In genomic region chr10:21847026-21847820, GRCm38 (mm10) we compare ENCODE assay signal across 12 mouse cellular contexts. TPM values are rescaled to one million over a fixed set of nuclear protein-coding genes. Genes with fewer than 3 reads are reported as not detected.
DNase-seq lines count a peak whose midpoint lies in the region; ATAC-seq and TF ChIP-seq lines count a peak whose summit lies in the region.
"Had no signal": no experiment of that assay in that cellular context is flagged by ENCODE, and none has a peak within 500 bp of the region (broad histone marks: within the 10 kb centered on the region; RNA-seq: fewer than 3 reads in every experiment).

No protein-coding gene starts in this region.

- no peak for TF ChIP-seq CTCF in E14TG2a.4 (conservative IDR thresholded peaks at IDR 0.05; ENCODE audit: low read length)

- no peaks in the 10 kb centered on the region; the same call in 1 of the 2 replicates for H3K27me3 ChIP-seq in embryonic facial prominence, embryonic 13.5 days
- H3K27me3 ChIP-seq in embryonic facial prominence, embryonic 10.5 days (replicated peaks; ENCODE audit: low read depth, poor library complexity, severe bottlenecking): no peaks in the 10 kb centered on the region
- H3K27me3 ChIP-seq in E14TG2a.4 (ENCODE audit: insufficient read depth, low read length): no peaks in the 10 kb centered on the region
- H3K27me3 ChIP-seq: limb, embryonic 13.5 days had no signal

- peaks cover 33% of the 10 kb centered on the region for H3K4me1 ChIP-seq in embryonic facial prominence, embryonic 13.5 days
- H3K4me1 ChIP-seq in embryonic facial prominence, embryonic 10.5 days: peaks cover 10% of the 10 kb centered on the region; the same call in 1 of the 2 replicates
- peaks cover 99% of the 10 kb centered on the region for H3K4me1 ChIP-seq in E14TG2a.4 (replicated peaks; ENCODE audit: low read depth, low read length)
- H3K4me1 ChIP-seq in brown adipose tissue, adult 24 weeks (ENCODE audit: control insufficient read depth, insufficient read depth, insufficient read length, low read length): peaks cover 6% of the 10 kb centered on the region; the same call in 1 of the 2 replicates

- H3K36me3 ChIP-seq in embryonic facial prominence, embryonic 13.5 days: no peaks in the 10 kb centered on the region
- H3K36me3 ChIP-seq in embryonic facial prominence, embryonic 10.5 days (replicated peaks): no peaks in the 10 kb centered on the region
- H3K36me3 ChIP-seq in E14TG2a.4 (ENCODE audit: insufficient read depth, low read length): 0 out of 2 replicates have a peak, but pooled peaks cover 7% of the 10 kb centered on the region
- H3K36me3 ChIP-seq: limb, embryonic 13.5 days had no signal

- 0 out of 2 replicates have a peak, but pooled peaks have one; percentile 50 for ATAC-seq in embryonic facial prominence, embryonic 13.5 days (ENCODE audit: insufficient number of reproducible peaks, insufficient read depth, low FRiP score, low TSS enrichment, low read depth)
- ATAC-seq: inflammation-experienced regulatory T-cells, adult 6 months had no signal

- no peak overlapping the region for H3K4me3 ChIP-seq in embryonic facial prominence, embryonic 13.5 days
- no peak overlapping the region for H3K4me3 ChIP-seq in embryonic facial prominence, embryonic 10.5 days
- peak overlapping the region; percentile 69 for H3K4me3 ChIP-seq in E14TG2a.4 (replicated peaks; ENCODE audit: low read length)
- H3K4me3 ChIP-seq in brown adipose tissue, adult 24 weeks (ENCODE audit: insufficient read depth, low read depth, low read length): no peak overlapping the region
- H3K4me3 ChIP-seq: limb, embryonic 13.5 days; myocyte had no signal

- WGBS in embryonic facial prominence, embryonic 13.5 days: 68% methylated on average over 11 of the region's 11 CpGs
- WGBS in embryonic facial prominence, embryonic 10.5 days: 81% methylated on average over 11 of the region's 11 CpGs

- peak overlapping the region; percentile 55; the same call in 1 of the 2 replicates for H3K27ac ChIP-seq in embryonic facial prominence, embryonic 13.5 days
- no peak overlapping the region for H3K27ac ChIP-seq in embryonic facial prominence, embryonic 10.5 days (replicated peaks)
- H3K27ac ChIP-seq in brown adipose tissue, adult 24 weeks (replicated peaks; ENCODE audit: low read depth, low read length): 0 out of 2 replicates have a peak overlapping the region, but pooled peaks have one; percentile 4
- H3K27ac ChIP-seq: limb, embryonic 13.5 days had no signal

- no peak for DNase-seq in embryonic facial prominence, embryonic 10.5 days (ENCODE audit: low spot score)
- DNase-seq in lung, postnatal 14 days: peak; percentile 47
- no peak for DNase-seq in cerebellum, postnatal 14 days
- DNase-seq in right cerebral cortex, adult 2 months (ENCODE audit: low spot score in 2 of 2): no peak
- DNase-seq in kidney, adult 9 months: no peak
- DNase-seq: right cerebral cortex, adult 18-20 months had no signal

- no peak overlapping the region for H3K9ac ChIP-seq in embryonic facial prominence, embryonic 13.5 days
- H3K9ac ChIP-seq: limb, embryonic 13.5 days had no signal

- H3K4me2 ChIP-seq in embryonic facial prominence, embryonic 13.5 days: no peak overlapping the region
- H3K4me2 ChIP-seq: limb, embryonic 13.5 days had no signal

- H3K9me3 ChIP-seq in embryonic facial prominence, embryonic 13.5 days: no peaks in the 10 kb centered on the region
- H3K9me3 ChIP-seq in embryonic facial prominence, embryonic 10.5 days: no peaks in the 10 kb centered on the region
- H3K9me3 ChIP-seq in E14TG2a.4 (ENCODE audit: low read length): no peaks in the 10 kb centered on the region
- H3K9me3 ChIP-seq: limb, embryonic 13.5 days had no signal

RNA-seq across cellular contexts. Expression of gene Sgk1, which starts 34.8 kb away (rescaled TPM):
- polyA plus RNA-seq in embryonic facial prominence, embryonic 13.5 days (2015; fragmentation: Nextera tagmentation; extraction: Ambion mirVana): 48.9 and 51.9 TPM in 2 replicates
- 18.7 and 23.3 TPM in 2 replicates for polyA plus RNA-seq in embryonic facial prominence, embryonic 10.5 days (2016; fragmentation: Nextera tagmentation; extraction: Ambion mirVana)
- 27.6 and 37.6 TPM in 2 replicates for polyA plus RNA-seq in brown adipose tissue, adult 24 weeks (2012; ENCODE audit: insufficient read depth, insufficient read length, missing spikeins)
